Mouse (Mus musculus) forebrain, embryonic 15.5 days (tissue): ENCODE measurements around the gene Tmem237. TPM values are rescaled to one million over a fixed set of nuclear protein-coding genes. Genes with fewer than 3 reads are reported as not detected.
A peak's percentile ranks its signal among the peaks of the same experiment; 100 is the strongest.

Source experiments
- ATAC-seq: fragments of 200-750 bp; cut with Nextera tagmentation; replicated peaks from 2 replicates; pipeline ENCODE4 v1.8.0; 2017; ENCODE audit warnings: mild to moderate bottlenecking, moderate TSS enrichment, moderate library complexity
- H3K27ac ChIP-seq: fragments of 300-500 bp; sonication (generic); replicated peaks from 2 replicates; pipeline ENCODE4 v1.5.1; 2015; ENCODE audit warnings: mild to moderate bottlenecking, inconsistent platforms
- H3K27me3 ChIP-seq: fragments of 300-500 bp; sonication (generic); 2 replicates; pipeline ENCODE4 v1.6.1; 2015; ENCODE audit warnings: inconsistent platforms
- H3K36me3 ChIP-seq: fragments of 300-500 bp; sonication (generic); 2 replicates; pipeline ENCODE4 v1.6.1; 2015; ENCODE audit warnings: mild to moderate bottlenecking, inconsistent platforms
- H3K4me1 ChIP-seq: fragments of 300-500 bp; sonication (generic); 2 replicates; pipeline ENCODE4 v1.6.1; 2015; ENCODE audit warnings: inconsistent platforms
- H3K4me2 ChIP-seq: fragments of 300-500 bp; sonication (generic); replicated peaks from 2 replicates; pipeline ENCODE4 v1.6.1; 2015; ENCODE audit warnings: mild to moderate bottlenecking, inconsistent platforms
- H3K4me3 ChIP-seq: fragments of 300-500 bp; sonication (generic); 2 replicates; pipeline ENCODE4 v1.5.1; 2015; ENCODE audit warnings: mild to moderate bottlenecking, inconsistent platforms
- H3K9ac ChIP-seq: fragments of 300-500 bp; sonication (generic); replicated peaks from 2 replicates; pipeline ENCODE4 v1.6.1; 2015; ENCODE audit warnings: mild to moderate bottlenecking, inconsistent platforms
- H3K9me3 ChIP-seq: fragments of 300-500 bp; sonication (generic); 2 replicates; pipeline ENCODE4 v1.6.1; 2016; ENCODE audit warnings: inconsistent platforms
- WGBS: fragments of 180-500 bp; shearing (Covaris S2); methylation state at CpG from one replicate; pipeline ENCODE4 v1.1.7; 2015; ENCODE audit warnings: mixed read lengths; 5-methylcytosine and 5-hydroxymethylcytosine counted together
- polyA plus RNA-seq: library from polyadenylated mRNA; unstranded; fragments of >200 nt; fragmentation: Nextera tagmentation; extraction: Ambion mirVana; gene quantifications from 2 replicates; pipeline ENCODE4 v1.2.1, GENCODE M21; 2015

The Tmem237 gene
- polyA plus RNA-seq: 51.5 and 52.9 TPM in 2 replicates

- H3K27me3 ChIP-seq: no peaks in the 10 kb centered on the region
- peaks cover 6% of the 10 kb centered on the region; the same call in 1 of the 2 replicates for H3K36me3 ChIP-seq
- H3K9me3 ChIP-seq: no peaks in the 10 kb centered on the region
- WGBS: under 1% methylated on average over 72 of the region's 74 CpGs
- H3K4me2 ChIP-seq: peak within 1 kb of the TSS; percentile 75
- H3K4me1 ChIP-seq: peaks cover 21% of the 10 kb centered on the region
- ATAC-seq: peak; percentile 98
- H3K27ac ChIP-seq: peak within 1 kb of the TSS; percentile 93
- H3K9ac ChIP-seq: peak within 1 kb of the TSS; percentile 91
- H3K4me3 ChIP-seq: peak within 1 kb of the TSS; percentile 55
Measured at GRCm38 (mm10) chr1:59119720-59120457, at the start of gene Tmem237. TSS of gene Tmem237 (minus strand) at chr1:59120408.

- Histone ChIP-seq H3K9me3 (no peaks in the 10 kb centered on the region), H3K27me3 (no peaks in the 10 kb centered on the region), H3K4me1 (no peaks in the 10 kb centered on the region), H3K4me3 (no peak overlapping the region), H3K9ac (no peak overlapping the region), H3K36me3 (peaks cover 46% of the 10 kb centered on the region), H3K27ac (no peak overlapping the region), H3K4me2 (no peak overlapping the region)
- no peak for ATAC-seq
- WGBS: 87% methylated on average over 6 of the region's 6 CpGs
Measured at GRCm38 (mm10) chr1:59169586-59169985, 49.4 kb upstream of the Tmem237 start.

- WGBS: 87% methylated on average over 2 of the region's 2 CpGs
- Histone ChIP-seq H3K4me2 (no peak overlapping the region), H3K27ac (no peak overlapping the region), H3K36me3 (peaks cover 51% of the 10 kb centered on the region), H3K9me3 (no peaks in the 10 kb centered on the region), H3K4me1 (no peaks in the 10 kb centered on the region), H3K27me3 (no peaks in the 10 kb centered on the region), H3K4me3 (no peak overlapping the region), H3K9ac (no peak overlapping the region)
- no peak for ATAC-seq
Measured at GRCm38 (mm10) chr1:59168556-59168955, 48.3 kb upstream of the Tmem237 start.

GRCm38 (mm10) chr1:59167654-59168425, 47.6 kb upstream of the Tmem237 start:
- WGBS: 81% methylated on average over 4 of the region's 4 CpGs
- no peak overlapping the region for H3K4me3 ChIP-seq

GRCm38 (mm10) chr1:59166232-59166905, 46.2 kb upstream of the Tmem237 start:
- Histone ChIP-seq H3K9me3 (no peaks in the 10 kb centered on the region), H3K4me2 (no peak overlapping the region), H3K4me3 (no peak overlapping the region), H3K9ac (no peak overlapping the region), H3K4me1 (no peaks in the 10 kb centered on the region), H3K36me3 (peaks cover 39% of the 10 kb centered on the region), H3K27me3 (no peaks in the 10 kb centered on the region), H3K27ac (no peak overlapping the region)
- no peak for ATAC-seq
- WGBS: 75% methylated on average over 9 of the region's 9 CpGs

More at GRCm38 (mm10) chr1:59167654-59168425, 47.6 kb upstream of the Tmem237 start:
- Histone ChIP-seq H3K36me3 (peaks cover 50% of the 10 kb centered on the region), H3K9ac (no peak overlapping the region), H3K27me3 (no peaks in the 10 kb centered on the region), H3K9me3 (no peaks in the 10 kb centered on the region), H3K27ac (no peak overlapping the region), H3K4me2 (no peak overlapping the region), H3K4me1 (no peaks in the 10 kb centered on the region)
- ATAC-seq: no peak

GRCm38 (mm10) chr1:59163918-59164317, 43.7 kb upstream of the Tmem237 start:
- WGBS: 23% methylated on average over 5 of the region's 5 CpGs
- Histone ChIP-seq H3K4me3 (no peak overlapping the region), H3K36me3 (peaks cover 24% of the 10 kb centered on the region), H3K27ac (no peak overlapping the region), H3K4me2 (no peak overlapping the region), H3K9me3 (no peaks in the 10 kb centered on the region), H3K27me3 (no peaks in the 10 kb centered on the region), H3K9ac (no peak overlapping the region), H3K4me1 (no peaks in the 10 kb centered on the region)
- no peak for ATAC-seq

GRCm38 (mm10) chr1:59163030-59163461, 42.8 kb upstream of the Tmem237 start, which contains the start of gene Mpp4:
TSS of gene Mpp4 (minus strand) at chr1:59163389.
- Histone ChIP-seq H3K4me1 (no peaks in the 10 kb centered on the region), H3K9me3 (no peaks in the 10 kb centered on the region), H3K36me3 (peaks cover 22% of the 10 kb centered on the region), H3K27me3 (no peaks in the 10 kb centered on the region), H3K4me3 (no peak within 1 kb of the TSS), H3K9ac (no peak within 1 kb of the TSS), H3K4me2 (no peak within 1 kb of the TSS), H3K27ac (no peak within 1 kb of the TSS)
- ATAC-seq: no peak
- WGBS: 25% methylated on average over 12 of the region's 12 CpGs

- H3K4me2 ChIP-seq: no peak overlapping the region
- no peak overlapping the region for H3K9ac ChIP-seq
- no peaks in the 10 kb centered on the region for H3K9me3 ChIP-seq
- no peak overlapping the region for H3K27ac ChIP-seq
- H3K4me1 ChIP-seq: no peaks in the 10 kb centered on the region
- WGBS: 20% methylated on average over 8 of the region's 8 CpGs
- peaks cover 17% of the 10 kb centered on the region for H3K36me3 ChIP-seq
- no peak overlapping the region for H3K4me3 ChIP-seq
- H3K27me3 ChIP-seq: no peaks in the 10 kb centered on the region
- no peak for ATAC-seq
Measured at GRCm38 (mm10) chr1:59162309-59163024, 42.3 kb upstream of the Tmem237 start.

GRCm38 (mm10) chr1:59161396-59161795, 41.2 kb upstream of the Tmem237 start:
- Histone ChIP-seq H3K9ac (no peak overlapping the region), H3K27ac (no peak overlapping the region), H3K9me3 (no peaks in the 10 kb centered on the region), H3K4me1 (no peaks in the 10 kb centered on the region), H3K4me2 (no peak overlapping the region), H3K36me3 (0 out of 2 replicates have a peak, but pooled peaks cover 8% of the 10 kb centered on the region), H3K27me3 (no peaks in the 10 kb centered on the region), H3K4me3 (no peak overlapping the region)
- 66% methylated on average over 6 of the region's 6 CpGs for WGBS
- no peak for ATAC-seq

GRCm38 (mm10) chr1:59160871-59161270, 40.7 kb upstream of the Tmem237 start:
- no peak for ATAC-seq
- 82% methylated on average over 6 of the region's 6 CpGs for WGBS
- no peak overlapping the region for H3K9ac ChIP-seq

GRCm38 (mm10) chr1:59159136-59159535, 38.9 kb upstream of the Tmem237 start:
- WGBS: 90% methylated on average over 3 of the region's 3 CpGs
- Histone ChIP-seq H3K36me3 (0 out of 2 replicates have a peak, but pooled peaks cover 8% of the 10 kb centered on the region), H3K4me3 (no peak overlapping the region), H3K4me1 (no peaks in the 10 kb centered on the region), H3K9me3 (no peaks in the 10 kb centered on the region), H3K27me3 (no peaks in the 10 kb centered on the region), H3K9ac (no peak overlapping the region), H3K27ac (no peak overlapping the region), H3K4me2 (no peak overlapping the region)
- ATAC-seq: no peak

More at GRCm38 (mm10) chr1:59160871-59161270, 40.7 kb upstream of the Tmem237 start:
- no peak overlapping the region for H3K4me2 ChIP-seq
- H3K4me3 ChIP-seq: no peak overlapping the region
- H3K9me3 ChIP-seq: no peaks in the 10 kb centered on the region
- H3K27me3 ChIP-seq: no peaks in the 10 kb centered on the region
- H3K36me3 ChIP-seq: 0 out of 2 replicates have a peak, but pooled peaks cover 8% of the 10 kb centered on the region
- H3K27ac ChIP-seq: no peak overlapping the region
- no peaks in the 10 kb centered on the region for H3K4me1 ChIP-seq
